Mouse (Mus musculus): ENCODE results near the gene Lgals9.

- TF ChIP-seq POLR2A (IDR thresholded peaks at IDR 0.05; ENCODE audit: low read depth, low read length): no peak; the same call in 1 of the 2 replicates
- peak; percentile 85 for TF ChIP-seq CTCF (IDR thresholded peaks at IDR 0.05; ENCODE audit: extremely low read depth, insufficient read length, insufficient replicate concordance, low read depth, low read length)
Observed at GRCm38 (mm10) chr11:78956260-78956659, 28.5 kb downstream of the Lgals9 start.

Measured in small intestine, adult 2 months (tissue).